Mouse (Mus musculus): ENCODE data around the gene Matn3.

DNA sequence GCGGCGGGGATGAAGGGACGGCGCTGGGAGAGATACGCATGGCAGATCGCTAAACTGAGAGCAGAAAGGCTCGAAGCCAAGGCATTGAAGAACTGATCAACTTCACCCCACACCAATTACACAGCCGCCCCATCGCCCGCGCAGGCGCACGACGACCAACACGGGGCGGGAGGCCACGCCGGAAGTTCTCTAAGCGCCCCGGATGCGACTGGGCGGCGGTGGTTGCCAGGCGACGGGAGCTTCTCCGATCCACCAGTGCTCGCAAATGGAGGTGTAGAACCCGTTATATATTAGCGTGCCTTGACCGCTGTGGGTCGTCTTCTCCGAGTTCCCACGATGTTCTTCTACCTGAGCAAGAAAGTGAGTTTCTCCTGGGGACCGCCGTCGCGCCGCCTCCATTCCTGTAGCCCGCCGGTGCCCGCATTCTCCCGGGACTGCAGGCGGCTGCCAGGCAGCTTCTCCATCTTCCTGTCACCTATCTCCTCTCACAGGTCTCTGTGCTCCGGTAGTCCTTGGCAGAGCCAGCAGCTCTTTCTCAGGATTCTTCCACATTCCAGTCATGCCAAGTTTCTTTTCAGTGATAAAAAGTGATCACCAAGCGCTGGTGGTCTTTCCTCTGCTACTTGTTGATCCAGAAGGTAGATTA, 26.2 kb downstream of the Matn3 start, which contains the start of gene Wdr35:
- TF ChIP-seq POLR2A (IDR thresholded peaks at IDR 0.05; ENCODE audit: low read depth, low read length) (no peak), CTCF (IDR thresholded peaks at IDR 0.05; ENCODE audit: extremely low read depth, insufficient read length, insufficient replicate concordance, low read depth, low read length) (no peak)

Data from small intestine, adult 2 months (tissue).